Mouse (Mus musculus) retina, adult 2 months (tissue): ENCODE results near the gene Eng.

Experiments
- DNase-seq: peaks from one replicate; pipeline ENCODE4 v3.0.0-alpha.2; 2012; ENCODE audit warnings: low read depth, low spot score

Eng gene

DNA sequence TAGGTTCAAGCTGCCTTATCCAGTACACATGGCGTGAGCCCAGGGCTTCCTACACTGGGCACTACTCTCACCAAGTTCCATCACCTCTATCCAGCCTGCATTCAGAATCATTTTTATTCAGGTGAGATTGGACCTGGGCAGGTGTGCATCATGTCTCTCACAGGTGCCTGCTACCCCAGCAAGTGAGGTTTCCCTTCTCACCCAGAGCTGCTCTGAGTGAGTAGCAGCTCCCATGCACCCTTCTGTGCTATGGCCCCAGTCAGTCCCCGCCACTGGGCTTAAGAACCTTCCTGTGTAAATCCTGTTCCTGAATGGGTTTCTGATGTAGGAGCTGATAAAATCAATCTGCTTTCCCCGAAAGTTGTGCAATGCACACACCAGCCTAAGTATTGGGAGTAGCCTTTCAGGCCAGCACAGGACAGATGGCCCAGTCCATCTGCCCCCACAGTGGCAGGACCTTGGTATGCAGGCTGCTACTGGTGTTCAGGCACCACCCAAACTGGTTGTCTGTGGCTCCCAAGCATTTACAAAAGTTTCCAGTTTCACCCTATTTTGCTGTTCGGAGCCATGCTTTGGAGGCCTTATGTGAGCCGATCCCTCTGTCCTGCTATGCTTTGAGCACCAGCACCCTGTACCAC, 22.2 kb upstream of the Eng start:
- no peak for DNase-seq

DNA sequence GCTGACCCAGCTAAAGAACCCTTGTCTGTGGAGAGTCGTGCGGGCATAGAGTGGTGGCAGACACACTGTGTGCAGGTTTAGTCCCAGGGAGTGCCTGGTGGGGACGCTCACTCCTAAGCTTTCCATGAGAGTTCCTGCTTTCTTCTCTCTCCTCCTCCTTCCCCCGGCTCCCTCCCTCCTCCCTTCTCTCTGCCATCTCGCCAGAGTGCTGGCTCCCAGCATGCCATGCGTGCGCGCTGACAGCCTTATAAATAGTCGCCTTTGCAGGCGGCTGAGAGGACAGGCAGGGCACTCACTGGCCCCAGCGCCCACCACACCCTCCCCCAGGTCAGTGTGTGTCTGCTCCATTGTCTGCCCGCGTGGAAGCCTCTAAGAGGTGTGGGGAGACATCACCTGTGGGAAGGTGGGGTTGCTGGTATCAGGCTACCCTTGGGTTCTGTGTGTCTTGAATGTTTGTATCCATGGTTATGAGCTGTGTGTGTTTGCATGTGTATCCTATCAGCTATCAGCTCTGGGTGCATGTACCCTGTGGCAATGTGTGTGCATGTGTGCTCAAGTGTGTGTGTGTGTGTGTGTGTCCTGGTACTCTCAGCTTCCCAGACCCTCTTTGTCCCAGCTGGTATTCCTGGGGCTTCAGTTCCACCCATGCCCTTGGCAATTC, 21.1 kb upstream of the Eng start:
- no peak for DNase-seq

DNA sequence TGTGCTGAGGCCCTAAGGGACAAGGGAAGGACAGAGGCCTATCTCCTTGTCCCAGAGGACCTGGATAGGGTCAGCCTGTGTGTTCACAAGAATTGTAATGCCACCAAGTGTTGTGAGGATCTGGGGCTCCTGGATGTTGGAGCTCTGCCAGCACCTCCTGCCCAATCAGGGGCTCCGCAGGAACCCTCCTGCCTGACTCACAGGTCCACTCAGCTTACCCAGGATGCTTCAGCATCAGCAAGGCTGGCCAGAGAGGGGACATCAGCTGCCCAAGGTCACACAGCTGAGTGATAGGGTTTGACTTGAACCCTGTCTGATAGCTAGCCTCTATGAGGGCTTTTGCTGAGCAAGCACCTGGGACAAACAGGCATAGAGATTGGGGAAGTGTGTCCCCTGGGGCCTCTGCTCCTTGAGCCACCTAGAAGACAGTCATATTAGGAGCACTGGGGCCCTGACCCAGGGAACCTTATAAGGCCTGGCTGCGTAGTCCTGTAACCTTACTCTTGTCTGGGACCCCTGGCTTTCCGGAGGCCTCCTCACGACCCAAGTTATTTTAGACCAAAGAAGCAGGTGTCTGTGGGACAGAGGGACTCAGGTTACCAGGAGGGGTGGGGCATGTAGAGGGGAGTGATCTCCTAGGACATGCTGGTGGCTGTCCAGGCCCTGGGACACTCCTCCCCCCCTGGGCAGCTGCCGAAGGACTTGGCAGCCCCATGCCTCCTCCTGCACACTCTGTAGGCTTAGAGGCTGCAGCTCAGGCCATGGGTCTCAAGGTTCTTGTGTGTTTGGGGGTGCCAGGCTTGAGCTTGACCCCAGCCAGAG, 20.3 kb upstream of the Eng start:
- no peak for DNase-seq

DNA sequence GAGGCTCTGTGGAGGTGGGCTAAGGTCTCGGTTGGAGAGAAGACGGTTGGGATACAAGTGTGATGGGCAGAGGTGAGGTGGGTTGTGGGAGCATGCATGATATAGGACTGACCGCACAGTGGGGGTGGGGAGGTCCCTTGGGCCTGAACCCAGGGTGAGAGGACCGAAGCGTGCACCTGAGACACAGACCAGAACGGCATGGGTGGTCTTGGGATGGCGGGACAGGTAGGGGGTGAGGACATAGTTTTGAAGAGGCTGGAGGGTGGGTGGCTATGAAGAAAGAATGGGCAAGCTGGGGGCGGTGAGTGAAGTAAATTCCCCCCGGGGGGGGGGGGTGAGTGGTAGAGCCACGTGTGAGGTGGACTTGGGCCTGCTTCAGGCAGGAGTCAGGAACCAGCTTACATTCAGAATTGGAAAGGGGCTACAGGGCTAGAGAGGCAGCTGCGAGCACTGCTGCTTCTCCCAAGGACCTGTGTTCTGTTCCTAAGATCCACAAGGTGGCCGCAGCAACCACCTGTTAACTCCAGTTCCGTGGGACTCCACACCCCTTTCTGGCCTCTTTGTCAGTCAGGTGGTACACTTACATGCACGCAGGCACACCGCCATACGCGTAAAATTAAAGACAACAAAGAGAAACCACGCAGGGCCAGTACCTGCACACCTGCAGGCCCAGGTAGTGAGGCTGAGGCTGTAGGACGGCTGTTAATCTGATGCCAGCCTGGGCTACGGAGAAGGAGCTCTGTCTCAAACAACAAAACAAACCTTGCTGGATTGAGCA, 18.9 kb upstream of the Eng start:
- no peak for DNase-seq

DNA sequence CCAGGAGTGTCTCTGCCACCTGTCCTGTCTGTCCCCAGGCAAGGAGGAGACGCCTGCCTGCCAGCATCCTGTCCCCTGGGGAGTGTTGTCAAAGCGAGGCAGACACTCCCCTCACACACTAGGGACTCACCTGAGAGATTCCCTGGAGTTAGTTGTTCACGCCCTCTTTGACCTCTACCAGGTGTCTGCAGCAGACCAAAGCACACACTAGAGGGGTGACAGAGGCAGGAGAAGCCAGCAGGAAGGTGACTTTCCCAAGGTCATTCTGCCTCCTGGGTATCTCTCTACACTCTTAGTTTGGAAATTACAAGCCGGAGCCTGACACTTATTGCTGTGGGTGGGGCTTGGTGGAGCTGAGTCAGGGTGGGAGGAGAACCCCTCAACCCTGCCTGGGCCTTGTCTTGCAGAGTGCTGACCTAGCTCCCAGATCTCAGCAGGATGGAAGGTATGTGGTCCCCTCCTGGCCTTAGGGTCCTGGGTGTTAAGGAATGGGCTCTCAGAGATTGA, 18.3 kb upstream of the Eng start:
- DNase-seq = no peak

DNA sequence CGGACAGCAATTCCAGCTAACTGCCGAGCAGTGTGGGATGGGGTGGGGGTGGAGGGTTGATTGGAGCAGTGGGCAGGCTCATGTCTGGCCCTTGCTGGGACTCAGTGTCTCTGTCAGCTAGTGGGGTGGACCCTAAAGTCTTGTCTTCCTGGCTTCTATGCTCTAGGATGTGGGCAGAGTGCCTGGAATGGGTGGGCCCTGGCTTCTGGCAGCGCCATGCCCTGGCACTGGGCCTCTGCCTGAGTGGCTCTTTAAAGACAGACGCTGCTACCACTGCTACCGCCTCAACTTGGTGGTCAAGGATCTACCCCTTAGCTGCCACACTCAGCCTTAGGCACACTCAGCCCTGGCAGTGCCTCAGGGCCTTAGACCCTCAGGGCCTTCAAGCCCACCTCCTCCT, 17.7 kb upstream of the Eng start:
- DNase-seq = no peak

DNA sequence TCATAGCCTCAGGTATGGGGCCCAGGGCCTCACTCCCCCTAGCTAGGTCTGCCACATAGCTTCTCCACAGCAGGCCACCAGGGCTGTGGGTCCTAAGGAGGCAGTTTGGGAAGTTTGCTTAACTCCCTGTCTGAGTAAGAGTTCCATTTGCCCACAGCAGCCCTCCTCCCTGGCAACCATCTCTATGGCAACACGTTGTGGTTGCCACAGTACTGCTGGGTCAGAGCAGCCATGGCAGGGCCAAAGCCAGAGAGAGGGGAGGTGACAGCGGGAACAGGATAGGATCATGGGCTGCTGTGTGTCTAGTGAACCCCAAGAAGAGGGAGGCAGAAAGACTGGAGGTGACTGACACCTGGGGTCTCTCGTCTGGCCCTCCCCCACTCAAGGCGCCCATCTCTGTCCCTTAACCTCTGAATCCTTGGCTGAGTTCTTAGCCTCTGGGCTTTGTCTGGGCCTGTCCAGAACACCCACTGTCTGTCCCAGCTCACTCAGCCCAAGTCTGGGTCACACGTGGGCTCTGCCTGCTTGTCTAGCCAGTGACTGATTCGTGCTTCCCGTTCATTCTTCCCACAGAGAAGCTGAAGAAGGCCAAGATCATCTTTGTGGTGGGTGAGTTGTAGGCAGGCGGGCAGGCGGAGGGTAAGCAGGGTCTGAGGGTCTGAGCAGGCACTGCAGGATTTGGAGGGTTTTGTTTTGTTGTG, 17.0 kb upstream of the Eng start:
- DNase-seq = no peak

DNA sequence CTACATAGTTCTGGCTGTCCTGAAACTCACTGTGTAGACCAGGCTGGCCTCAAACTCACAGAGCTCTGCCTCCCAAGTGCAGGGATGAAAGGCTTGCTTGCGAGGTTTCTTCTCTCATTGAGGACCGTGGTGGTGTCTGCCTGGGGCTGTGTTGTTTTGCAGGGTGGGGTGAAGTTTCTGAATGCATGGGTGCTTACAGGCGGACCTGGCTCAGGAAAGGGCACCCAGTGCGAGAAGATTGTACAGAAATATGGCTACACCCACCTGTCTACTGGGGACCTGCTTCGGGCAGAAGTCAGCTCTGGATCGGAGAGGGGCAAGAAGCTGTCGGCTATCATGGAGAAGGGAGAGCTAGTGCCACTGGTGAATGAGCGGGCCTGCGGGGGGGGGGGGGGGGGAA, 16.4 kb upstream of the Eng start:
- DNase-seq = no peak

DNA sequence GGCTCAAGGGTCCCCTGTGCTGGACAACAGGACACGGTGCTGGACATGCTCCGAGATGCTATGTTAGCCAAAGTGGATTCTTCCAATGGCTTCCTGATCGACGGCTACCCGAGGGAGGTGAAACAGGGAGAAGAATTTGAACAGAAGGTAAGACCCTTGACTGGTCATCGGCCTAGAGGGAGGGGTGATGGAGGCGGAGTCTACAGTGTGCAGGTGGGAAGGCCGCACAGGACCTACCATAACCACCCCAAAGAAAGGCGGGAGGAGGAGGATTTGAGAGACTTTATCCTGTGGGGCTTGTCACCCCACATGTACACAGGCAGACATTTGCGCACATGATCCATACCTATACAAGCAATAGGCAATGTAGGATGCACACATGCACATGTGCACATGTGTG, 15.3 kb upstream of the Eng start:
- no peak for DNase-seq

DNA sequence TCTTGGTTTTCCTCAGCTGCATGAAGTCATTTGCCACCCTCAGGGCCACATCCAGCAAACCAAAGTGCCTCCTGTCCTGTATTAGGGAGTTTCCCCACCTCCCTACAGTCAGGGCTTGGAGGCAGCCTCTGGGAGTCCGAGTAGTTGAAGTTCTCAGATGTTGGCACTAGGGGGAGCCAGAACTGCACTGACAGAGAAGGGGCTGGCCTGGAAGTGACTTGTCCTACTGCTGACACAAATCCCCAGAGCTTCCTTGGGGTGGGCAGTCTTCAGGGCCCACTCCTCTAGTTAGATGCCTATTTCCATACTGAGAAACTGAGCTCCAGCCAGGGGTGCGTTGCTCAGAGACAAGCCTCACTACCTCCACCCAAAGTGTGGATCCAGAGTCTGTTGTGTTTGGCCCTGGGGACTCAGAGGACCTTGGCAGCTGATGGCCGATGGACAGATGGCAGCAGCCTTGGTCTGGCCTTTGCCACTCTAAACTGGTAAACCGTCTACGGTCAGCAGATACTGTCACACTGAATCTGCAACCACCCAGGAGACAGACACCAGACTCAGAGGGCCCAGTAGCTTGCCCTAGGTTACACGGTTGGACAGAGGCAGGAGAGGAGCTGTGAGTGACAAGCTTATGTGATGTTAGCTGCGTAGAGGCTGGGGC, 14.5 kb upstream of the Eng start:
- DNase-seq = peak; percentile 51

DNA sequence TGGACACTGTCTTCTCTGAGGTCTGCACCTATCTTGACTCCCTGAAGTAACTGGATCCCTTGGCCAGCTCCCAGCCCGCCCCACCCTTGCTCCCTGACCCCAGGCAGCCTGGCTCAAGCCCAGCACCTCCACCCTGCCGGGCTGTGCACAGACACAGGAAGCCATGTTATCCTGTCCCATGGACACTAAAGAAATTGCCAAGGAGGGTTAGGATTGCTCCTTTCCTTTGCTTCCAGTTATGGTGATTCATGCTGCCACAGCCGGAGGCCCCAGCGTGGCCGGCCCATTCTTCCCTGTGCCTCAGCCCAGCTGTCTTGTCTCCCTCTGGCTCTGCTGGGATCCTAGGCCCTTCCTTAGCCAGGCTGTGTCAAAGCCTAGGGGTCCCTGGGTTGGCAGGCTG, 12.7 kb upstream of the Eng start:
- no peak for DNase-seq

DNA sequence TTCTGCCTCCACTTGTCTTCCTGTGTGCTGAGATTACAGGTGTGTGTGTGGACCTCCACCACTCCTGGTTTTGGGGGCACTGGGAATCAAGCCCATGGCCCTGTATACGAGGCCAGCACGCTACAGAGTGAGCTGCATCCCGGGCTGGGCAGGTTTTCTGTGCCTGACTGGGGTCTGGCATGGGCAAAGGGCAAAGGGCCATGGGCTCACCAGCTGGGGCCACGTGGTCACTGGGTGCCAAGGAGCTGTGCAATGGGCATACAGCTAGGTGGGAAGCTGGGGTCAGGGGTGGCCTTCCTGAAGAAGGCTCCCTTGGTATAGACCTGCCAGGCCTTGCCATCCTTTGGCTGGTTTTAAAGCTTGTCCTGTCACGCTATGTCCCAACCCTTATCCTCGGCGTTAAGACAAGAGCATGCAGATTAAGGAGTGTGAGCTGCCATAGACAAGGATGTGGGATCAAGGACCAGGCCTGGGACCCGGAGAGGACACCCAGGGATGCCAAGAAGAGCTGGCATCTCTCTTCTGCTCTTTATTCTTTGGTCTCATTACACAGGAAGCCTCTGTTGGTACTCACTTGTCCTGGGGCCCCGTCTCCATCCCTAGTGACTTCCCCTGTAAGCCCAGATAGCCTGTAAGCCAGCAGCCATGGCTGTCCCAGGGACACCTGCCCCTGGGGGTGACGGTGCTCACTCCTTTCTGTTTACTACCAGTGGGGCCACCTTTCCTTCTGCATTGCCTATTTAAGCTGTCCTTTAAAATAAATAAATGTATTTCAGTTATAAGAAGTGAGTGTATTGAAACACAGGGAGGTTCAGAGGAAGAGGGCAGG, 11.9 kb upstream of the Eng start:
- no peak for DNase-seq

DNA sequence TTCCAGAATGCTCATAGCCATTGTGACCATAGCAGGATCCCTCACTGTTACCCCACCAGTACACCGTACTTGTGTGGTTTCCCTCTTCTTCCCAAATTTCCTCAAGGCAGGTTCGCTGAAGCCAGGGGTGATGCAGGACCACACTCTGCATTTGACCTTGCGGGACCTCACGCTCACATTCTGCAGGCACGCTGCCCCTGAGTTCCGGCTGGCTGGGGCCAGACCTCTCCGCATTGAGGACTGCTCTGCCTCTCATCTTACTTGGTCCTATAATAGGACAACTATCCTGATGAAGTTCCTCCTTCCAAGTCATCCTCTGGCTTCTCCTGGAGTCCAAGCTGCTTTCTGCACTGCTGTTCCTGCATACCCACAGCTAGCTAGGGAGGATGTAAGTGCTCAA, 9.8 kb upstream of the Eng start:
- DNase-seq = no peak

DNA sequence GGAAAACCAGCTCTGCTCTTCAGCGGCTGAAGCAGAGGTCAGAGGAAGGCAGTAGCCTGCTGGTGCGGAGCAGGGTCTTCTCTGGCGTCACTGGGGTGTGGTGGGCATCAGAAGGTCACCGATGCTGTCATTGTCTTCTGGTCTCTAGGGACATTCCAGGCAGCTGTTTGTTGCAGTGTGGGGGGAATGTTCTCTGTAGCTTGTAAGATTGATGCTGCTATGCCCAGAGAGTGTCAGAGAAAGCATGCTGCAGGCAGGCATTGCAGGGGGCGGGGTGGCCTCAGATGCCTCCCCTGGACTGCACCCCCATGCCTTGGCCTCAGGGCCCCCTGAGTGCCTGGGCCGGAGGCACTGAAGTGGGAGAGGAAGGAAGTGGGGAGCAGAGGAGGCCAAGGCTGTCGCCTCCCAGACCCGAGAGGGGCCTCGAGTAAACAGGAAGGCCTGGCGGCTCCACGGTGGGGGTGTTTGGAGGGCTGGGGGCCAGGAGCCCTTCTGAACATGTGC, 8.6 kb upstream of the Eng start:
- no peak for DNase-seq

DNA sequence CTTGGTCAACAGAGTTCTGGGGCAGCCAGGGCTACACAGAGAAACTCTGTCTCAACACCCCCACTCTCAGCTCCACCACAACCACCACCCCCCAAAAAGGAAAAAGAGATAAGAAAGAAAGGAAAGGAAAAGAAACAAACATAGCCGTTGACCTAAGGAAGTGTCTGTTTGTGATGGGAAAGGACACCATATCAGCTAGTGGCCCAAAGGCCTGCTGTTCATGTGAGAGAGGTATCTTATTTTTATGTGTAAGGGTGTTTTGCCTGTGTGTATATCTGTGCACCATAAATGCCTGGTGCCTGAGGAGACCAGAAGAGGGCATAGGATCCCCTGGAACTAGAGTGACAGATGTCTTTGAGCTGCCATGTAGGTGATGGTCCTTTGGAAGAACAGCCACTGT, 6.8 kb upstream of the Eng start:
- no peak for DNase-seq

DNA sequence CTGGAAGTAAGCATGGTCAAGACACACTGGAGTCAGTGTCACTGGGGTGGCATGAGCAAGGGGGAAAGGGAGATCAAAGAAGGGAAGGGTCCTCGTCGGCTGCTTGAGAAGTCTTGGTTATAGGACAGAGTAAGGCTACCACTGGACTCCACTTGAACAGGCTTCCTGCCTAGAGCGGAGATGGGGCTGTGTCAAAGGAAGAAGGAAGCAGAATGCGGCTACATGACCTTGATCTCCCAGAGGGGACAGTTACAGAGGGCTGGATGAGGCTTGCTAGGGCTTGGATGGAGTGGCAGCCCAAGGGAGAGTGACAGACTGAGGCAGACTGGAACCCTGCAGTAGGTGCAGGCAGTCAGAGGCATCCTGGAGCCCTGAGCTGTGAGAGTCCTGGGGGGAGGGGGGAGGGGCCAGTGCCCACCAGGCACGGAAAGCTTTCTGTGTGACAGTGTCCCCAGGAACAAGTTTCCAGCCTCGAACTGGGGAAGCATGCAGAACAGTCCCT, 5.8 kb upstream of the Eng start:
- DNase-seq = no peak

DNA sequence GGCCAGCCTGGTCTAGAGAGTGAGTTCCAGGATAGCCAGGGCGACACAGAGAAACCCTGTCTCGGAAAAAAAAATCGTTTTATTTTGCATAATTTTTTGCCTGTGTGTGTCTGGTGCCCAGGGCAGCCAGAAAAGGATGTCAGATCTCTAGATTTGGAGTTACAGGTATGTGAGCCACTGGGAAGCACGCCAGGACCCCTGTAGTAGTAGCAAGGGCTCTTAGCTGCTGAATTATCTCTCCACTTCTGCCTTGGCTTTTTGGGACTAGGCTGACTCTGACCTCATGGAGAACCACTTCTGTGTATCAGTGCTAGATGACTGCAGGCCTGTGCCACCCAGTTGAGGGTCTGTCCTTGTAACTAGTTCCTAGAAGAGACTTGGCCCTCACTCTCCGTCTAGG, 4.6 kb upstream of the Eng start:
- no peak for DNase-seq

DNA sequence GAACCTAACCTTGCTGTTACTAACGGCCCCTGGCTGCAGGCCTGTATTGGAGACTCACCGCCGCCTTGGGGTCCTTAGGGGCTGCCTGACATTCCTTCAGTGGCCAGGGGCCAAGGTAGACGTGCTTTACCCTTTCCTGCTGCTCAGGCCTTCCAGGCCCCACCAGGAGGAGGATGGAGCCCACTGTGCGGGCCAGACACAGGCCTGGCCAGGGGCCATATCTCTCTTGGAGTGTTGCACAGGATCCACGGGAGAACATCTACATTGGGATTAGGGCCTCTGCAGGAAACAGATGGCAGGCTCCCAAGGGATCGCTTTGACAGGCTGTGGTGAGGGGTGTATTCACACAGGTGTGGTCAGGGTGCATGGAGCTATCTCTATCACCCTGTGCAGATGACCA, 3.6 kb upstream of the Eng start:
- DNase-seq = no peak

DNA sequence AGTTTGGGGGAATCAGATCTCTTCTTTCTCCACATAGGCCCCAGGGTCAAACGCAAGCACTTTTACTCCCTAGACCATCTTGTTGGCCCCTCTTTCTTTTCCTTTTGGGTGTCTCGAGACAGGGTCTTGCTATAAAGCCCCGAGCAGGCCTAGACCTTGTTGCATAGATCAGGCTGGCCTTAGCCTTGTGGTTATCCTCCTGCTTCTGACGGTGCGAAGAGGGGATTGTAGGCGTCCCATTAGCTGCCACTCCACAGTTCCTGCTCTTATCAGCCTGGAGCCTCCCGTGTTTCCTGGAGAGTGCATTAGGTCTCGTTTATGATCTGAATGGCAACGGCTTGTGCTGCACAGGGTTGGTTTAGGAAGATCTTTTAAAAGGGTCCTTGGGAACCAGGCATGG, 2.3 kb upstream of the Eng start:
- no peak for DNase-seq
